Mouse (Mus musculus) embryo, embryonic 10.5 days (tissue): ENCODE data around the gene Gadd45g.

Experiments
- DNase-seq: peaks from one replicate; pipeline ENCODE4 v3.0.0-alpha.2; 2015; ENCODE audit warnings: low spot score

The Gadd45g gene

DNA sequence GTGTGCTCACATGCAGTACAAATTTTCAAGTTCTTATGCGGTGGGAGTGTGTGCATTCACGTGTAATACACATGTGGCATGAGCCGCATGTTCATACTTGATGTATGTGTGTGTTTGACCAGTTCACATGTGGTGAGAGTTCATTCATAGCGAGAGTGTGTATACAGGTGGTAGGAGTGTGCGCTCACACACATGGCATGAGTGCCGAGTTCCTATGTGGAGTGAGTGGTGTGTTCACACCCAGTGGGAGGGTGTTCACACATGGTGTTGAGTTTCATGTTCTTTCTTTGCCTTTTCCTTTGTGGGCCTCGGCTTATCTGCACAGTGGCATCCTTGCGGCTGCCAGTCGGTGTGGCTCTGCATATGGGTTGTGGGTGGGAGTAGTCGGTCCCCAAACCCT is 39.1 kb downstream of the Gadd45g start:
- DNase-seq: no peak

DNA sequence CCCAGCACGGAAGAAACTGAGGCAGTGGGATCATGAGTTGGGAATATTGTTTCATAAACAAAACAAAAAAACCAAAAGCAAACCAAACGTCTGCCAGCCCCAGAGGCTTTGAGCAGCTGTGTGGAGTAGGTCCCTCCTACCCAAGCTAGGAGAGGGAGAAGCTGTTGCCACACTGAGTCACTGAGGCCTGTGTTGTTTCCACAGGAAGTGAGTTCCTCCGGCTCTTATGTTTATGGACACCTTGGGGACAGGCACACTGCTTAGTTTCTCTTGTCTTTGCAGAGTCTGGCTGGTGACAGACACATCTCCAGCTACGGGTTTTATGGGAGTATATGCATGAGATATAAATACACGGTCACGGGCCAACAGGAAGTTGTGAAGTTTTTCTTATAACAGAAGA is 39.6 kb downstream of the Gadd45g start:
- no peak for DNase-seq

DNA sequence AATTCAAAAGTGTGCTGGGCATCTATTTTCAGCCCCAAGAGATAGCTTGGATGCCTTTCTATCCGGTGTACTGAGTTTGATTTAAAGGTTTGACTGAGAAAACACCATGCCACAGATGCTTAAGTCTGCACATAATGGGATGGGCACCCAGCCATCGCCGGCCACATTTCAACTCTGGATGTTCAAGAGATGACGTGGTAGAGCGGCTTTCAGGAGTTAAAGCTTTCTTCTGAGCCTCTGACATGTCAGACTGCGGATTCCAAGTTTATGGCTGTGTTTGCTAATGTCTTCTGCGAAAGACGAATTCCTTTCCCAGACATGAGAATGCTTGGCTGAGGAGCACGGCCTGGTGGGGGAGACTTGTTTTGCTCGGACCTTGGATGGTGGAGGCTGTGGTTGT is 40.2 kb downstream of the Gadd45g start:
- DNase-seq: no peak

DNA sequence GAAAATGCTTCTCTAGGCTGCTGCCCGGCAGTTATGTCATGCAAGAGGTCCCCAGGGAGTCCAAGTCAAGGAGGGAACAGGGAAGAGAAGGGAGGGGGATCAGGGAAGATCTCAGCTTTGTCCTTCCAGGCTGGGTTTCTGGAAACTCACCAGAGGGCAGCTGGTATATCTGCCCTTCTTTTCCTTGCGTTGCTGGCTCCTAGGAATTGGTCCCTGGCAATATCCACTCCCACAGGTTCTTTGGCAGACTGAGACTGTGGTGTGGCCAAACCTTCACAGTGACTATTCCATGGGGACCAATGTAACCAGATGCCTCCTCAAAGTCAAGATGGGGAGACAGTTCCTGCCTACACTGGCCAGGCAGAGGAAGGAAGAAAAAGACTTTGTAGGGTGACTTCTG is 41.9 kb downstream of the Gadd45g start:
- no peak for DNase-seq

DNA sequence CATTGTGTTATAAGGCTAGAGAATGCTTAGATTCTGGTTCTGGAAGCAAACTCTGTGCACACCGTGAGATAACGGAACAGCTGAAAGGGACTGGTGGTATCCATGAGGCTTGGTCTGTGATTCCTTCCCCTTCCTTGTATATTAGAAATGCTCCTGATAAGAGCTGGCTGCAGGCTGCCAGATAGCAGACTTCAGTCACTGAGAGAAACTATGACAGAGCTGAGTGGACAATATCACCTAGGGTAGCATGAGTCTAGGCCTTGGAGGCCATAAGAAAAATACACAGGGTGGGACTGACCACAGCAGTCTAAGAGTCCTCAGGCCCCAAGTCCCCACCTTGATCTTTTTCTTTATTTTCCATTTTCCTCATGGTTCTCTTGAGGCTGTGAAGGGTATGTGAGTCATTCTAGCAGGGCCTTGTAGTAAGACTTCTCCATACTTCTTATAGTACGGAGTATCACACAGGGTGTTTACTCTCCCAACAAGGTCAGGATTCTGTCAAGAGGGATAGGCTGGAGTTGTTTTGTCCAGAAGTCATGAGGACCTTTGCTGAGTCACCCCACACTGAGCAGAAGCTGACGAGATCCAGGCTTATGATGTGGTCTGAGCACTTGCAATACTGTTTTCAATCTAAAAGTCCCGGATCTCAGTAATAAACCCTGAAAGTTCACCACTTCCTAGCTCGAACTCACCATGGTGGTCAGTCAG is 45.5 kb downstream of the Gadd45g start:
- DNase-seq: no peak

DNA sequence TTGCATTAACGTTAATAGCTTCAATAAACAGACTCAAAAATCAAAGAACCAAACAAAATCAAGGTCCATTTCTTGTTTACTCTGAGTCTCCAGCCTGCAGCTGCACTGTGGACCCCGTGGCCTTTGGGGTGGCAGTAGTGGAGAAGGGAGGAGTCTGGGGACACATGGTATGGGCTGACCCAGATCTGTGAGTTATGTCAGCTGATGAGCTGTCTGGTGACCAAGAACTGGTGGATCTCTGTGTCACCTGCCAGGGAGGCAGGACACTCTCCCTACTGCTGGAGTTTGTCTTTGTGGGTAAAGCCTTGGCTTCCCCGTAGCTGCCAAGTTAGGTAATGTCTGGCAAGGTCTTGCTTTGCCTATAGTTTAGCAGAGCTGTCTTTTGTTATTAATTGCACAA is 51.1 kb downstream of the Gadd45g start:
- DNase-seq: no peak
